Mouse (Mus musculus) liver, adult 2 months (tissue): ENCODE measurements around the gene Sept11.

Source experiments
- CTCF ChIP-seq: fragments of 200-500 bp; IDR thresholded peaks from 2 replicates; pipeline ENCODE4 v1.5.1; 2011; ENCODE audit warnings: low read depth, low read length, control low read depth
- POLR2A ChIP-seq: fragments of 200-500 bp; IDR thresholded peaks from 2 replicates; pipeline ENCODE4 v1.6.1; 2011; ENCODE audit warnings: low read length, control low read depth; ENCODE audit not compliant: insufficient read depth; ENCODE audit errors: extremely low read depth

GRCm38 (mm10) chr5:93098219-93098618 is 5.0 kb downstream of the Sept11 start:
- TF ChIP-seq CTCF (no peak), POLR2A (no peak)
